Mouse (Mus musculus) adrenal gland, postnatal 36 days (tissue): ENCODE measurements at regions not wholly inside any gene's neighbourhood (a gene's known extent, or its start where the extent isn't known, plus 50 kb on each side); places are given as distances from the start of the nearest gene placed in this dataset.

ENCODE experiments used
- DNase-seq, 2 experiments: peaks; one replicate each; pipeline ENCODE4 v3.0.0; 2021; ENCODE audit warnings: mixed read lengths in 1 of 2

- DNase-seq = no peak
These were observed 874.1 kb upstream of the Gje1 start for GRCm38 (mm10) chr10:15592161-15592560.

- no peak for DNase-seq
These were observed 868.1 kb upstream of the Gje1 start for GRCm38 (mm10) chr10:15586081-15586480.

- no peak for DNase-seq
These were observed 846.1 kb upstream of the Gje1 start for GRCm38 (mm10) chr10:15564119-15564518.

GRCm38 (mm10) chr10:15553407-15554064, 835.5 kb upstream of the Gje1 start:
- DNase-seq = no peak

GRCm38 (mm10) chr10:15541797-15542350, 823.9 kb upstream of the Gje1 start:
- DNase-seq = peak in 1 of 2 experiments; percentile 1

- no peak for DNase-seq
These were observed 822.9 kb upstream of the Gje1 start for GRCm38 (mm10) chr10:15540780-15541426.

- DNase-seq = no peak
These were observed 818.0 kb upstream of the Gje1 start for GRCm38 (mm10) chr10:15536053-15536452.

- DNase-seq = no peak
These were observed 769.4 kb upstream of the Gje1 start for GRCm38 (mm10) chr10:15487367-15487766.

- DNase-seq = no peak
These were observed 725.3 kb upstream of the Gje1 start for GRCm38 (mm10) chr10:15443281-15443680.

- no peak for DNase-seq
These were observed 723.2 kb upstream of the Gje1 start for GRCm38 (mm10) chr10:15441216-15441615.

GRCm38 (mm10) chr10:15426746-15427145, 708.7 kb upstream of the Gje1 start:
- DNase-seq = no peak

- no peak for DNase-seq
These were observed 688.2 kb upstream of the Gje1 start for GRCm38 (mm10) chr10:15406211-15406610.

- DNase-seq = no peak
These were observed 687.7 kb upstream of the Gje1 start for GRCm38 (mm10) chr10:15405706-15406105.

- DNase-seq = no peak
These were observed 682.0 kb upstream of the Gje1 start for GRCm38 (mm10) chr10:15399964-15400363.

- no peak for DNase-seq
These were observed 679.1 kb upstream of the Gje1 start for GRCm38 (mm10) chr10:15397114-15397513.

GRCm38 (mm10) chr10:15395295-15395694, 677.3 kb upstream of the Gje1 start:
- no peak for DNase-seq

- peak in 1 of 2 experiments; percentile 5 for DNase-seq
These were observed 674.2 kb upstream of the Gje1 start for GRCm38 (mm10) chr10:15392027-15392816.

GRCm38 (mm10) chr10:15373571-15373970, 655.6 kb upstream of the Gje1 start:
- no peak for DNase-seq
